Mouse (Mus musculus) cerebellum, adult 11 months (tissue): ENCODE measurements at regions not wholly inside any gene's neighbourhood (a gene's known extent, or its start where the extent isn't known, plus 50 kb on each side); places are given as distances from the start of the nearest gene placed in this dataset.

Experiments used
- DNase-seq: peaks from one replicate; pipeline ENCODE4 v3.0.0; 2022

DNA sequence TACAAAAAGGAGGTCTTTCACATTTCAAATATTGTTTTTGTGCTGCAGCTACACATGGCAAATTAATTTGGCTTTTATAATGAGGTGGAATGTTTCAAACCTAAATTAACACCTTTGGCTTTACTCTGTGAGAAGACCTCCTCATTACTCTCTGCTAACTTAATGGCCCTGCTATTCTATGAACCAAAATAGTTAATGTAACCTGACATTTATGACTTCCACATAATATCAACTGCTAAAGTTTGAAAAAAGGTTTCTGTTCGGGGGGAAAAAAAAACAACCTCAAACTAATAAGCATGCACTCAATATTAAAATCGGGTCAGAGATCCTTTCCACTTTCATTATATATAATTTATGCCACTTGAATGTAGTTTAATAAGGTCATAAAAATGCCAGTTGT, 197.2 kb upstream of the Cep162 start:
- DNase-seq, result no peak

- DNase-seq, result no peak
Observed at GRCm38 (mm10) chr9:87443467-87444235, 188.3 kb upstream of the Cep162 start.

- no peak for DNase-seq
Observed at GRCm38 (mm10) chr9:87432072-87432471, 176.7 kb upstream of the Cep162 start.

- no peak for DNase-seq
Observed at GRCm38 (mm10) chr9:87431523-87431922, 176.2 kb upstream of the Cep162 start.

- DNase-seq, result no peak
Observed at GRCm38 (mm10) chr9:87425201-87425600, 169.9 kb upstream of the Cep162 start.

DNA sequence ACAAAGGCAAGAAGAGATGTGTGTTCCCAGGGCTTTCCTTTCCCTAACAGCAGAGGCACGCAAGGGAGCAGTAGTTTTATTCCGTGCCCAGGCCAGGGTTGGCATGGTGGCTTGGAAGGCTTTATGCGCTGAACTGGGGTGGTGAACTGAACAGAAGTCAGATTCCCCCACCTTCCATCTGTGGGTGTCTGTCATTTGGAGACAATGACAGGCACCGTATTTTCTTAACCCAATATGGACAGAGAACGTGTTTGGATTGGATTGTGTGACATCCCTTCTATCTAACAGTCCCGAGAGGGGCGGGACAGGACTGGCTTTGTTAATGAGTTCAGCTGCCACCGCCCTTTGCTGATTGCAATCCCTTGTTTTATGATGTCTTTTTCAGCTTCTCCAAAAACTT, 165.8 kb upstream of the Cep162 start:
- DNase-seq, result no peak

DNA sequence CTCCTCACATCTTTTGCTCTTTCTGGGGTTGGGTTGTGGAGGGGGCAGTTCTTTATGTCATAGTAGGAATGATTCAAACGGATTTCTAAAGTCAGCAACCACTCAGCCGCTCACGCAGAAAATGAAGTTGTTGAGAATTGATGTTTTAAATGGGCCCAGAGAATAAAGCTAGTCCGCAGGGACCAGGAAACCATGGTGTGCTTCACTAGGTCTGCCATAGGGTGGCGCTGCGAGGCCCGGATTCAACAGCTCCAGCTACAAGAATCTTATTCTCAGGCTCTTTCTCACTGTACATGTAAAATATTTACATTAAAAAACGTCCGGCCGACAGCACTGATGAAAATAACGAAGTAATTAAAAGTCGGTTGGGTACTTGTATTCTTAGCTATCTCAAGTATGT, 164.0 kb upstream of the Cep162 start:
- DNase-seq, result peak; percentile 0

DNA sequence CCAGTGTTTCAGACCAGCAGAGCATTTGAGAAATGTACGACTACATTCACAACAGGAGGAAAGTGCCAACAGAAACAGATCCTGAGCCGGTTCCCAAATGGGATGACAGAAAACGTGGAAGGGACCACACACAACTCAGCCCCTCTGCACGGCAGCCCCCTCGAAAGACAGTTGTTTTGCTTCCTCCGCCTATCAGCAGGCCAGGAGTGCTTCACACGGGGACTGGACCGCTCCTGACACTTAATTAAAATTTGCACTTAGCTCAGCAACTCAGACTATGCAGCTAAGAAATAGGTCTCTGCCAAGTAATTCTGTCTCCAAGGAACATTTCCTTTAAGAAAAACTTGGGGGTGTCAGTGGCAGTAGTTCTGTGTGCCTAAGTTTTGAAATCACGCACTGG, 157.6 kb upstream of the Cep162 start:
- no peak for DNase-seq

DNA sequence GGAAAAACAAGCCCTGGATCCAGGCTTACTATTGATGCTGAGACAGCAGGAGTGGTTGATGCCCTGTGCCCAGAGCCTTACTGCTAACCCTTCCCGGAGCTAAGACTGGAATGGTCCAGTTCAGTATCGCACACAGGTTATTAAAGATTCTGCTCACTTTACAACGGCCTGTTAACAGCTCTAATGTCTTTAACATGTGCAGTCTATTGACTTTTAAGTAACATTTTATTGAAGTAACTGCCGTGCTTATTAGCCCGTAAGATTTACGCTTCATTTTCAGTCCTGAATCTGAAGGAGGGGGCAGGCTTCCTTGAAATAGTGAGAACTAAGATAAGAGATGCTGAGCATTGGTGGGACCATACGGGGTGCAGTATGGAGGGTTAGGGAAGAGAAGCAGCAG, 155.7 kb upstream of the Cep162 start:
- no peak for DNase-seq

DNA sequence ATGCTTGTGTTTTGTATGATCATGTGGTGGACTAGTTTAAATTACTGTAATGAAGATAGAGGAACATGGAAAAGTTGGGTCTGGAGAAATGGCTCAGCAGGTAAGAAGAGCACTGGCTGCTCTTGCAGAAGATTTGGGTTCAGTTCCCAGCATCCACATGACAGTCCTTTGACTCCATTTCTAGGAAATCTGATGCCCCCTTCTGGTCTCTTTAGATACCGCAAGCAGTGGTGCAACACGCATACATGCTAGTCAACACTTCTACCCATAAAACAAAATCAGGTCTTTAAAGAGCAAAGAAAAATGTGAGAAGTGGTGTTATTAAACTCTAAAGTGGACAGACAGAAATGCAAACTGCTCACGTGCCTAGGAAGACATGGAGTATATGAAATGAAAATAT, 154.4 kb upstream of the Cep162 start:
- DNase-seq, result no peak

GRCm38 (mm10) chr9:87408805-87409204, 153.5 kb upstream of the Cep162 start:
- DNase-seq, result no peak

GRCm38 (mm10) chr9:87406476-87406875, 151.1 kb upstream of the Cep162 start:
- no peak for DNase-seq

DNA sequence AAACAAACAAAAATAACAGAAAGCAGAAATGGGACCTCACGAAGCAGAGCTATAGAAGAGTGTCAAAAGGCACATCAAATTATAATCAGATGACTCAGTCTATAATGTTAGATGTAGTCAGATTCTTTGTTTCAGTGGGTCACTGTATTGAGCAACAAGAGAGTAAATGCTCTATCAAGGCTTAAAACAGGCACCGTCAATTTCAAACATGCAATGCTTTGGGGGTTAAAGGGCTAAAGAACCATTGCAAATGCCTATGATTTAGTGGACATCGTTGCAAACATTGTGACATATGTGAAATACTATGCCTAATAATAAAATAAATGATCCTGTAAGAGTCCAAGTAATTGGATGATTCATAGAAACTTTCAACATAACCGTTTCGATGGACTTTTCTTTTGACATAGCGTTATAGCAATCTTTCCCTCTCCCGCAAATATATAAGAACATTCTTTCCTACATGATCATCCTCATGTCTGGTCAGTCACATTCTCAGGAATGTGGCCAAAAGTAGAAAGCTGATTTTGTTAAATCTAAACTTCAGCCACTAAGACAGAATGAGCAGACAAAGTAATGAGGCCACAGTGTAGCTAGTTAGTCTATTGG, 149.9 kb upstream of the Cep162 start:
- DNase-seq, result no peak

GRCm38 (mm10) chr9:87402010-87402409, 146.7 kb upstream of the Cep162 start:
- no peak for DNase-seq

- no peak for DNase-seq
Observed at GRCm38 (mm10) chr9:87387516-87387915, 132.2 kb upstream of the Cep162 start.

DNA sequence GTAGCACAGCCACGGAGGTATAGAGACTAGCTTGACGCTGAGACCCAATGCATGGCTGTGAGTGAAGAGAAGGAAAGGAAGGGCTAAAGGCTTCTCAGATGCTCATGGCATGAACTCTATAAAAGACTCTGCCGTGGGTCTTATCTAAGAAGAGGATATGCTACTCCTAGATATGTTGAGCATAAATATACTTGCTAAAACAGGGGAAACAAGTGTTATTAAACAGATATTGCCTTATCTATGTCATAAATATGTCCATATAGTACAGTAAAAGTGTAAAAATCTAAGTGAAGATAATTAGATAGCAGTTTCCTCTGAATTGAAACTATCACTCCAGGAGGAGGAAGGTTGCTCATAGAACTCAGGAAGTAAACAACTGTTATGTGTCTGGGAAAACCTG, 128.2 kb upstream of the Cep162 start:
- DNase-seq, result no peak

DNA sequence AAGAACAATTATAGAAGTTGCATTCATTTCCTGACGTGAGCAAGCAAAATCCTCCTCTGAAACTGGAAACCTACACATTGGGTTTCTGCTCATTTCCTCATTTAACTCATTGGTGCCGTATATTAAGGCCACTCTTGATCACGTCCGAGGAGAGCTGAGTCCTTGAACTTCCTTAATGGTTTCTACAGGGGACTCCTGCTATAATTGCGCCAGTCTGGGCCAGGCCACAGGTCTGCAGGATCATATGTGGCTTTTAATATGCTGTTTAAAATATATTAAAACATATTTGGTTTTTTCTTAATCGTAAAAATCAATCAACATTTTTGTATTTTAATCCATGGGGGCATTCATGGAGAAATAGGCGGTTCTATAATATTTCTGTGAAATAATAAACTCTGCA, 122.6 kb upstream of the Cep162 start:
- DNase-seq, result no peak

- no peak for DNase-seq
Observed at GRCm38 (mm10) chr9:87376731-87377310, 121.5 kb upstream of the Cep162 start.

DNA sequence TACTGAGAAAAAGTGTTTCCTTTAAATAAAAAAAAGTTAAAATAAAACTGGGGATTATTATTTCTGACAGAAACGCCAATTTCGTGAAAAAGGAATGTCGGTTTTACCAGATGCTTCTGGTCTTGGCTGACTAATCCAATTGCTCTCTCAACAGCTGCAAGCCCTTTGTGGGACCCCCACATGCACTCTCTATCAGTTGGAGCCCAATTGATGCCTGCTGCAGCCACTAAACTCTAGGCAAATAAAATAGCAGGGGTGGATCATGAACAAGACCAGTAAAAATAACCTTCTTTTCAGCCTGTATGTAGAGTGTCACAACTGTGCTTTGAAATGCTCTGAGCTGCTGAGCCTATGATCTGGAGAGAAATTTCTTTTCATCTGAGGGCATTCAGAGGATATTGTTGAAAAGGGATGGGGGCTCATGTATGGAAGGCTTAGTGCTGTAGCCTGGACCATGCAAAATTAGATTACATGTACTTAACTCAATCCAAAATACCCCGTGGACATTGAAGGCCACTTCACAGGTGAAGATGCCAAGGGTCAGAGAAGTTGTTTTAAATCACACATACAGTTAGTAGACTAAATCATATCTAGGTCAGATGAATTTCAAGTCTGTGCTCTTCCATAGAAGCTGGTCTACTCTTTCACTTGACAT, 117.0 kb upstream of the Cep162 start:
- no peak for DNase-seq

DNA sequence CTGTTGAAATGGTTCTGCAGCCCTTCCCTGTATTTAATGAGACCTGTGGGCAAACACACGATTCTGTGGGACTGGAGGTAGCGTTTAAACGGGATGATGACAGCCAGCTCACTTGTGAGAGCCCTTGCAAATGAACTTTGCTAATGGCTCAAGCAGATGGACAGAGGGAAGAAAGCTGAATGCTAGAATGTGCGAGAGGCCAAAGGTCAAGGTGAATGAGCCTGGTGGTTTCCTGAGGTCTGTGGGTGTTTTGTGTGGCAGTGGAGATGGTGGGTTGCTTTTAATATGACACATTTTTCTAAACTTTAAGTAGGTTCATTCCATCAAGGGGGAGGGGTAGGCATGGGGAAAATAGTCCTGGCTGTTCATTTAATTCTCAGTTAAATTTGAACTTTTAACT, 113.7 kb upstream of the Cep162 start:
- DNase-seq, result no peak

DNA sequence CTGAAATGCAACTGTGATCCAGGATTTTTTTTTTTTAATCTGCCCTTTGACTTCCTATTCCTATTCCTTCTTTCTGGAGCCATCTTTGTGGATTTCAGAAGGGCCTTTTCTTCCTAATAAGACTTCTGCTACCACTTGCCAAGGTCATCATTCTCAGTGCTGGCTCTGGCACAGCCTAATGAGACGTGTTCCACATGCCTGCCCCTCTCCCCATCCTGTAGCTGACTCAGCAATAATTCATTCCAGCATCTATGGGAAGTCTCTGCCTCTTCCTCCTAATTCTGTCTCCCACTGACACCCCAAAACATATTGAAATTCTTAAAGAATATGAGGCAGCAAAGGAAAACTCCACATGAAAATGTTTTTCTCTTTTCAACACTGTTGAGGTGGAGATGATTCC, 91.7 kb upstream of the Cep162 start:
- DNase-seq, result no peak

- no peak for DNase-seq
Observed at GRCm38 (mm10) chr9:87346278-87346882, 91.0 kb upstream of the Cep162 start.

DNA sequence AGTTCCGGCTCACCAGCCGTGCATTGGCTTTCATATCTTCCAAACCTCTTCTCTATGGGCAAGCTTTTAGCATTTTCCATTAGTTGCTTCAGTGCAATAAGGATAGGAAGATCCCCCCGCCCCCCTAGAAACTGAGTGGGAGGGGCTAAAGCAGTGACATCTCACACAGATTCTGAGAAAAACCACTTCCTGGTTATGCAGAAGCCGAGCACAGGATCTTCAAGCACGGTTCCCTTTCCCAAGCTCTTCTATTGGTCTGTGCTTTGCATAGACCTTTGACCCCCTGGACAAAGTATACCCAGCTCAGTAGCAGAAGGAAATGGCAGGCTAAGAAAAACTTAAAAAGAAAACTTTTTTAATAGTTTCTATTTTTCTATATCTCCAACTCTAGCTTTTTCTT, 86.1 kb upstream of the Cep162 start:
- DNase-seq, result no peak
